Mouse (Mus musculus): Measurements from ENCODE around the gene Cfap20. TPM values are rescaled to one million over a fixed set of nuclear protein-coding genes. Genes with fewer than 3 reads are reported as not detected.
"Not testable (repeated sequence)": the region's sequence is repeated elsewhere in the genome, so short reads cannot be mapped to it uniquely, and the experiment has no call there.

Gene Cfap20
- total RNA-seq, 1 experiment from 2014 or later: 58.0 TPM

GRCm38 (mm10) chr8:95422193-95422810, 12.4 kb downstream of the Cfap20 start:
- no peak for DNase-seq

GRCm38 (mm10) chr8:95411309-95411972, 23.2 kb downstream of the Cfap20 start:
- no peak for DNase-seq

GRCm38 (mm10) chr8:95409518-95409917, 25.2 kb downstream of the Cfap20 start:
- no peak for DNase-seq

- no peak for DNase-seq
Measured at GRCm38 (mm10) chr8:95401091-95401490, 33.6 kb downstream of the Cfap20 start.

GRCm38 (mm10) chr8:95399131-95399530, 35.5 kb downstream of the Cfap20 start:
- DNase-seq: no peak

- no peak for DNase-seq
Measured at GRCm38 (mm10) chr8:95397201-95397600, 37.5 kb downstream of the Cfap20 start.

GRCm38 (mm10) chr8:95396752-95397151, 37.9 kb downstream of the Cfap20 start:
- DNase-seq: no peak

GRCm38 (mm10) chr8:95395186-95395918, 39.3 kb downstream of the Cfap20 start:
- no peak for DNase-seq

GRCm38 (mm10) chr8:95392604-95393003, 42.1 kb downstream of the Cfap20 start:
- DNase-seq: no peak

GRCm38 (mm10) chr8:95391101-95391500, 43.6 kb downstream of the Cfap20 start:
- no peak for DNase-seq

- no peak for DNase-seq
Measured at GRCm38 (mm10) chr8:95390312-95390711, 44.4 kb downstream of the Cfap20 start.

- DNase-seq: no peak
Measured at GRCm38 (mm10) chr8:95387936-95388335, 46.7 kb downstream of the Cfap20 start.

- no peak for DNase-seq
Measured at GRCm38 (mm10) chr8:95387221-95387620, 47.4 kb downstream of the Cfap20 start.

- DNase-seq: no peak
Measured at GRCm38 (mm10) chr8:95386037-95386436, 48.6 kb downstream of the Cfap20 start.

- no peak for DNase-seq
Measured at GRCm38 (mm10) chr8:95384501-95384900, 50.2 kb downstream of the Cfap20 start.

GRCm38 (mm10) chr8:95381595-95381994, 53.1 kb downstream of the Cfap20 start:
- DNase-seq: no peak

GRCm38 (mm10) chr8:95380953-95381352, 53.7 kb downstream of the Cfap20 start:
- no peak for DNase-seq

GRCm38 (mm10) chr8:95378928-95379327, 55.7 kb downstream of the Cfap20 start:
- not testable (repeated sequence) for DNase-seq

- DNase-seq: no peak
Measured at GRCm38 (mm10) chr8:95377863-95378291, 56.8 kb downstream of the Cfap20 start.

- DNase-seq: no peak
Measured at GRCm38 (mm10) chr8:95377101-95377500, 57.6 kb downstream of the Cfap20 start.

GRCm38 (mm10) chr8:95376309-95376999, 58.2 kb downstream of the Cfap20 start:
- no peak for DNase-seq

GRCm38 (mm10) chr8:95375374-95375930, 59.2 kb downstream of the Cfap20 start:
- DNase-seq: no peak

Data from adrenal gland, postnatal 25 days (tissue).